Mouse (Mus musculus): ENCODE data around the gene Lgi1. TPM values are rescaled to one million over a fixed set of nuclear protein-coding genes. Genes with fewer than 3 reads are reported as not detected.

Gene Lgi1
- polyA plus RNA-seq, 1 experiment from 2014 or later, result 0.05 TPM

GRCm38 (mm10) chr19:38354819-38355360, 90.6 kb downstream of the Lgi1 start:
- Histone ChIP-seq H3K4me1 (no peaks in the 10 kb centered on the region), H3K4me2 (no peak overlapping the region), H3K9ac (no peak overlapping the region), H3K36me3 (no peaks in the 10 kb centered on the region), H3K27me3 (replicated peaks) (no peaks in the 10 kb centered on the region), H3K4me3 (no peak overlapping the region), H3K9me3 (replicated peaks) (no peaks in the 10 kb centered on the region), H3K27ac (no peak overlapping the region)
- no peak for ATAC-seq
- WGBS (ENCODE audit: insufficient replicate concordance), result 41% methylated on average over 10 of the region's 10 CpGs

- Histone ChIP-seq H3K36me3 (no peaks in the 10 kb centered on the region), H3K27me3 (replicated peaks) (no peaks in the 10 kb centered on the region), H3K9ac (no peak overlapping the region), H3K4me2 (no peak overlapping the region), H3K4me3 (no peak overlapping the region), H3K4me1 (no peaks in the 10 kb centered on the region), H3K27ac (no peak overlapping the region), H3K9me3 (replicated peaks) (no peaks in the 10 kb centered on the region)
- 67% methylated on average over 8 of the region's 8 CpGs for WGBS (ENCODE audit: insufficient replicate concordance)
- ATAC-seq, result no peak
Measured at GRCm38 (mm10) chr19:38356211-38356828, 92.0 kb downstream of the Lgi1 start.

DNA sequence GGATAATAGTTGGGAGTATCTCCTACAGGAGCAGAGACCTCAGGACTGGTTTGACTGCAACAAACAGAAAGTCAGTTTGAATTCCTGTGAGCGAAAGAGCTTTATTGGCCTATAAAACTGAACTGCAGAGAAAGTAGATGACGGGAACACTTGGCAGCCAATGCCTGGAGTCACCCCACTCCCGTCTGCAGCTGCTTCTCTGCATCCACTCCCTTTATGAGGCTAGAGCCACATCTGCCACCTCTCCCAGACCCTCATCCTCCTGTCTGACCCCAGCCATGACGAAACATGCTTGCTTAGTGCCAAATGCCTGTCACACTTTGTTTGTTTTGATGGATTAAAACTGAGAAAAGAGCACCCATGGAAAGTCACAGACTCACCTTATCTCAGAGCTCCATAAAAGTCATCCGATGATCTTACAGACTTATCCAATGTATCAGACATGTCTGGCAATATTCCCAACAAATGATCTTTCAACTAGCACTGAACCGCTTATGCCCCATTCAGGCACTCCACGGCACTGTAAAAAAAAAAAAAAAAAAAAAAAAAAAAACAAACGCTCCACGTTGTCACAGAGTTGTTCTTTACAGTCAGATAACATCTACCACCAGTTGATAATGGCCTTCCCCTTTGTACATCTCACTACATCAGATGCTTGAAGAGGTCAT, 93.8 kb downstream of the Lgi1 start:
- WGBS (ENCODE audit: insufficient replicate concordance), result 50% methylated on average over 9 of the region's 9 CpGs
- H3K9me3 ChIP-seq (replicated peaks), result no peaks in the 10 kb centered on the region
- H3K4me2 ChIP-seq, result no peak overlapping the region
- no peak overlapping the region for H3K9ac ChIP-seq
- no peaks in the 10 kb centered on the region for H3K4me1 ChIP-seq
- H3K27ac ChIP-seq, result no peak overlapping the region
- no peak overlapping the region for H3K4me3 ChIP-seq
- no peaks in the 10 kb centered on the region for H3K36me3 ChIP-seq
- no peaks in the 10 kb centered on the region for H3K27me3 ChIP-seq (replicated peaks)
- no peak for ATAC-seq

DNA sequence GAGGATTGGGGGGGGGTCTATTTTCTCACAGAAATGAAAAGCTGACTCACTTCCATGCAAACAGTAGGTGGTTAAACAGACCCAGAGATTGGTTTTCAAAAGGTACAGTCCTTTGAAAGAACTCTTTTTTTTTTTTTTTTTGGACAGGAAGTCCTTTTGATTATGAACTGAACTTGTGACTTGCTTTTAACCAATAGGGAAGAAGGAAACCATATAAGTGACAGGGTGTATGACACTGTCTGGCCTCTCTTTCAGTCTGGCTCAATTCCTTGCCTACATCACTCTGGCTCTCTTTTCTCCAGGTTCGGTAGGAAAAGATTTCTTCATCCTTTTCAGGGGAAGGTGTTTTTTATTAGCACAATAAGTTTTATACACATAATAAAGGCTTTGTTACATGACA, 95.0 kb downstream of the Lgi1 start:
- Histone ChIP-seq H3K4me3 (no peak overlapping the region), H3K36me3 (no peaks in the 10 kb centered on the region), H3K9me3 (replicated peaks) (no peaks in the 10 kb centered on the region), H3K4me1 (no peaks in the 10 kb centered on the region), H3K9ac (no peak overlapping the region), H3K4me2 (no peak overlapping the region), H3K27me3 (replicated peaks) (no peaks in the 10 kb centered on the region), H3K27ac (no peak overlapping the region)
- ATAC-seq, result no peak
- 52% methylated on average over 1 of the region's 1 CpGs for WGBS (ENCODE audit: insufficient replicate concordance)

Other genes with a start within 250 kb of the Lgi1 start
- 0.66 and 0.97 TPM in 2 replicates for gene Myof, start 221.0 kb upstream of the Lgi1 start, polyA plus RNA-seq (2016; fragmentation: Nextera tagmentation; extraction: Ambion mirVana)
- gene Cep55, start 209.5 kb upstream of the Lgi1 start, polyA plus RNA-seq (2016; fragmentation: Nextera tagmentation; extraction: Ambion mirVana), result 8.6 and 9.6 TPM in 2 replicates
- gene Ffar4, start 167.5 kb upstream of the Lgi1 start, polyA plus RNA-seq (2016; fragmentation: Nextera tagmentation; extraction: Ambion mirVana), result 0.18 and 0.54 TPM in 2 replicates
- 1,432 and 1,434 TPM in 2 replicates for gene Rbp4, start 139.3 kb upstream of the Lgi1 start, polyA plus RNA-seq (2016; fragmentation: Nextera tagmentation; extraction: Ambion mirVana)
- gene Pde6c, start 131.8 kb upstream of the Lgi1 start, polyA plus RNA-seq (2016; fragmentation: Nextera tagmentation; extraction: Ambion mirVana), result 3.2 and 3.5 TPM in 2 replicates
- gene Fra10ac1, start 40.4 kb upstream of the Lgi1 start, polyA plus RNA-seq (2016; fragmentation: Nextera tagmentation; extraction: Ambion mirVana), result 23.5 and 25.4 TPM in 2 replicates
- 7.7 and 8.4 TPM in 2 replicates for gene Slc35g1, start 131.4 kb downstream of the Lgi1 start, polyA plus RNA-seq (2016; fragmentation: Nextera tagmentation; extraction: Ambion mirVana)
- 0.82 and 0.89 TPM in 2 replicates for gene Plce1, start 216.6 kb downstream of the Lgi1 start, polyA plus RNA-seq (2016; fragmentation: Nextera tagmentation; extraction: Ambion mirVana)

Data from liver, embryonic 12.5 days (tissue).